In genomic region chr7:64164997-64165396, GRCm38 (mm10) we compare ENCODE assay signal across 8 mouse cellular contexts. TPM values are rescaled to one million over a fixed set of nuclear protein-coding genes. Genes with fewer than 3 reads are reported as not detected.
DNase-seq lines count a peak whose midpoint lies in the region; ATAC-seq and TF ChIP-seq lines count a peak whose summit lies in the region.
"Had no signal": no experiment of that assay in that cellular context is flagged by ENCODE, and none has a peak within 500 bp of the region (broad histone marks: within the 10 kb centered on the region; RNA-seq: fewer than 3 reads in every experiment).

No protein-coding gene starts in this region.

- TF ChIP-seq CTCF in lung, postnatal 0 days (IDR thresholded peaks at IDR 0.05) = peak; percentile 81

- H3K4me1 ChIP-seq in lung, postnatal 0 days (ENCODE audit: insufficient read depth, low read depth, low read length) = no peaks in the 10 kb centered on the region; the same call in 1 of the 2 replicates

- peak; percentile 66 for DNase-seq in right cerebral cortex, postnatal 14 days
- DNase-seq in right cerebral cortex, postnatal 36 days (ENCODE audit: low spot score in 2 of 2) = no peak
- DNase-seq in adrenal gland, adult 8-10 months = peak; percentile 29
- DNase-seq in heart, postnatal 4 days = peak; percentile 59
- peak; percentile 49 for DNase-seq in lung, postnatal 0 days (ENCODE audit: low spot score)
- peak; percentile 69 for DNase-seq in testis, postnatal 10 days (ENCODE audit: low spot score)

- H3K27ac ChIP-seq in lung, postnatal 0 days (ENCODE audit: low read length) = no peak overlapping the region
- H3K27ac ChIP-seq: macrophage had no signal

- H3K4me3 ChIP-seq in lung, postnatal 0 days (ENCODE audit: low read depth, low read length) = no peak overlapping the region

- no peak for TF ChIP-seq EP300 in lung, postnatal 0 days (IDR thresholded peaks at IDR 0.05)

- WGBS in lung, postnatal 0 days = 58% methylated on average over 3 of the region's 3 CpGs

- H3K4me2 ChIP-seq in lung, postnatal 0 days (replicated peaks; ENCODE audit: low read depth, low read length) = no peak overlapping the region

- no peaks in the 10 kb centered on the region for H3K36me3 ChIP-seq in lung, postnatal 0 days (ENCODE audit: insufficient read depth, low read length)

- H3K27me3 ChIP-seq in lung, postnatal 0 days (replicated peaks; ENCODE audit: insufficient read depth, low read length) = no peaks in the 10 kb centered on the region

- ATAC-seq in common myeloid progenitor, adult 5-6 weeks (replicated peaks; ENCODE audit: low read depth, poor library complexity, severe bottlenecking) = peak; percentile 74
- ATAC-seq in lung, postnatal 0 days = peak; percentile 31

- H3K9me3 ChIP-seq in lung, postnatal 0 days (ENCODE audit: low read length) = no peaks in the 10 kb centered on the region

- H3K9ac ChIP-seq in lung, postnatal 0 days (replicated peaks; ENCODE audit: low read depth) = no peak overlapping the region

RNA-seq across cellular contexts. Expression of gene Trpm1, which starts 11.4 kb away (rescaled TPM):
- total RNA-seq in adrenal gland, adult 8-10 months (2022) = under 1 TPM in 1 of 4 experiments, not detected in 3; 0.12 TPM
- total RNA-seq in common myeloid progenitor, adult 5-6 weeks (2017) = 0.18 TPM in 1 of 2 replicates, not detected in the other
- not detected for total RNA-seq in heart, postnatal 4 days (2021)
- not detected in 2 replicates for polyA plus RNA-seq in lung, postnatal 0 days (2015; fragmentation: Nextera tagmentation; extraction: Ambion mirVana)
- polyA plus RNA-seq: macrophage had no signal

Comparison
In these comparisons a context has a peak if more than half of its experiments do, and no peak if none do; other contexts are left out.
1. DNase-seq: peak in right cerebral cortex, postnatal 14 days (single experiment), adrenal gland, adult 8-10 months (single experiment), heart, postnatal 4 days (single experiment), lung, postnatal 0 days (single experiment) and testis, postnatal 10 days (single experiment); none in right cerebral cortex, postnatal 36 days (0 of 2).